Mouse (Mus musculus): ENCODE measurements around the gene Il3ra. TPM values are rescaled to one million over a fixed set of nuclear protein-coding genes. Genes with fewer than 3 reads are reported as not detected.

The Il3ra gene
- polyA plus RNA-seq, 1 experiment from 2014 or later, result 5.5 TPM

Other genes starting within 250 kb of the Il3ra start
- gene Psmd6, start 225.3 kb upstream of the Il3ra start, polyA plus RNA-seq (2015; fragmentation: Nextera tagmentation; extraction: Ambion mirVana), result 235 and 255 TPM in 2 replicates
- gene Olfr720, start 159.4 kb upstream of the Il3ra start, polyA plus RNA-seq (2015; fragmentation: Nextera tagmentation; extraction: Ambion mirVana), result not detected in 2 replicates
- gene Olfr31, start 23.4 kb upstream of the Il3ra start, polyA plus RNA-seq (2015; fragmentation: Nextera tagmentation; extraction: Ambion mirVana), result not detected in 2 replicates
- not detected in 2 replicates for gene Olfr721-ps1, start 55.0 kb downstream of the Il3ra start, polyA plus RNA-seq (2015; fragmentation: Nextera tagmentation; extraction: Ambion mirVana)

Measured in kidney, embryonic 15.5 days (tissue).